Mouse (Mus musculus) testis, adult 2 months (tissue): ENCODE results near the gene Olfr1192-ps1. TPM values are rescaled to one million over a fixed set of nuclear protein-coding genes. Genes with fewer than 3 reads are reported as not detected.
"Not testable (repeated sequence)": the region's sequence is repeated elsewhere in the genome, so short reads cannot be mapped to it uniquely, and the experiment has no call there.

Experiments
- H3K27ac ChIP-seq: fragments of 200-500 bp; 2 replicates; pipeline ENCODE4 v1.5.1; 2012; ENCODE audit warnings: low read depth, low read length; ENCODE audit not compliant: control insufficient read depth, insufficient read depth
- H3K27me3 ChIP-seq: fragments of 200-500 bp; 2 replicates; pipeline ENCODE4 v1.6.1; 2012; ENCODE audit warnings: mild to moderate bottlenecking, low read length, moderate library complexity; ENCODE audit not compliant: control insufficient read depth, insufficient read depth
- H3K36me3 ChIP-seq: fragments of 200-500 bp; 2 replicates; pipeline ENCODE4 v1.6.1; 2012; ENCODE audit warnings: mild to moderate bottlenecking, low read length; ENCODE audit not compliant: control insufficient read depth, insufficient read depth
- H3K4me1 ChIP-seq: fragments of 200-500 bp; 2 replicates; pipeline ENCODE4 v1.6.1; 2012; ENCODE audit warnings: low read length; ENCODE audit not compliant: control insufficient read depth, insufficient read depth
- H3K4me3 ChIP-seq: fragments of 200-500 bp; 2 replicates; pipeline ENCODE4 v1.5.1; 2012; ENCODE audit warnings: low read depth, mild to moderate bottlenecking, low read length, moderate library complexity, mixed read lengths; ENCODE audit not compliant: control insufficient read depth
- CTCF ChIP-seq: fragments of 200-500 bp; IDR thresholded peaks from 2 replicates; pipeline ENCODE4 v1.5.1; 2012; ENCODE audit warnings: low read depth, mild to moderate bottlenecking, inconsistent platforms, low read length, moderate library complexity; ENCODE audit not compliant: control insufficient read depth, insufficient read depth, insufficient replicate concordance
- POLR2A ChIP-seq: fragments of 200-500 bp; IDR thresholded peaks from 2 replicates; pipeline ENCODE4 v1.6.1; 2012; ENCODE audit warnings: low read depth, mild to moderate bottlenecking, inconsistent platforms, low read length, moderate library complexity; ENCODE audit not compliant: control insufficient read depth
- polyA plus RNA-seq: library from polyadenylated mRNA; depleted of rRNA; stranded (reverse); fragments of >200 nt; gene quantifications from 2 replicates; pipeline ENCODE4 v1.2.3, GENCODE M21; 2012; rRNA removed

Olfr1192-ps1 gene
- polyA plus RNA-seq: 0.06 TPM in 1 of 2 replicates, not detected in the other

DNA sequence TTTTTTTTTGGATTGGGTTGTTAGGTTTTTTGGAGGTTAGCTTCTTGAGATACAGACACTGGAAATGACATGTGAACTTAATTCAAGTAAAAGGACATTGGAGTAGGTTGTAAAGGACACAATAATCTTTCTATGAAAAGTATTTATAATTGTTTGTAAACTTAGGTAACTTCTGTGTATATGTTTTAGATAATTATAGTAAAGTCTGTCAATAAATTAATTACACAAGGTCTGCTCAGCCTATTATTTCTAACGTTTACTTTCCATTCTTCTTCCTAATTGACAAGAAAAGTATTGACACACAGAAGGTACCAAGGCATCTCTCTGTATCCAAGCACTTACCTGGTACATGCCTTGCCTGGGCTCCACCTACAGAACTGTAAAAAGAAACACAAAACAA, at the start of gene Olfr1192-ps1:
Gene Olfr1192-ps1, plus strand, starts transcription at position 301 of the 400 bp plus-strand sequence.
- Histone ChIP-seq H3K4me3 (no peak within 1 kb of the TSS), H3K27me3 (no peaks in the 10 kb centered on the region), H3K27ac (no peak within 1 kb of the TSS)

DNA sequence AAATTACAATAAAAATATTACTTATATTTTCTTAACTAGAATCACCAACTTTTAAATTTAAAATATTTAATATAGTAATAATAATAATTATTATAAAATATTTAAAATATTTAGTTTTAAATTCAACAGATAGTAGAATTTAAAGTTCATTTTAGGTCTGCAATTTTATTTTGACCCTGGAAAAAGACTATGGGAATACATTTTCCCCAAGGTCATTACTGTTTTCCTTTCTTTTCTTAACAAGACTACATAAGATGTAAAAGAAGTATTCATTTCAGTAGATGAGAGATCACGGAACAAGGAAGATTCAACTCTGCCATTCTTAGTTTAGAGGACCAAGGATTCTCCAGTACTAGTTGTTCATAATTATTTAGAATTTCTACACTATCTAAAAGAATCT, 8.1 kb upstream of the Olfr1192-ps1 start, which contains the start of gene Olfr1191-ps1:
Gene Olfr1191-ps1, plus strand, starts transcription at position 301 of the 400 bp plus-strand sequence.
- not testable (repeated sequence) for H3K4me1 ChIP-seq, H3K36me3 ChIP-seq, H3K27ac ChIP-seq, H3K4me3 ChIP-seq, H3K27me3 ChIP-seq

More for the DNA sequence above, at the start of gene Olfr1192-ps1:
- no peak for TF ChIP-seq POLR2A
- TF ChIP-seq CTCF: no peak
- no peaks in the 10 kb centered on the region for H3K36me3 ChIP-seq
- H3K4me1 ChIP-seq: no peaks in the 10 kb centered on the region

DNA sequence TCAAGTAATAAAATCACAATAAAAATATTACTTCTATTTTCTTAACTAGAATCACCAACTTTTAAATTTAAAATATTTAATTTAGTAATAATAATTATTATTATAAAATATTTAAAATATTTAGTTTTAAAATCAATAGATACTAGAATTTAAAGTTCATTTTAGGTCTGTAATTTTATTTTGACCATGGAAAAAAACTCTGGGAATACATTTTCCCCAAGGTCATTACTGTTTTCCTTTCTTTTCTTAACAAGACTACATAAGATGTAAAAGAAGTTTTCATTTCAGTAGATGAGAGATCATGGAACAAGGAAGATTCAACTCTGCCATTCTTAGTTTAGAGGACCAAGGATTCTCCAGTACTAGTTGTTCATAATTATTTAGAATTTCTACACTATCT, 27.0 kb downstream of the Olfr1192-ps1 start, which contains the start of gene Olfr1193:
Gene Olfr1193, plus strand, starts transcription at position 301 of the 400 bp plus-strand sequence.
- H3K27ac ChIP-seq, H3K27me3 ChIP-seq, H3K4me3 ChIP-seq, H3K36me3 ChIP-seq, H3K4me1 ChIP-seq: not testable (repeated sequence)

DNA sequence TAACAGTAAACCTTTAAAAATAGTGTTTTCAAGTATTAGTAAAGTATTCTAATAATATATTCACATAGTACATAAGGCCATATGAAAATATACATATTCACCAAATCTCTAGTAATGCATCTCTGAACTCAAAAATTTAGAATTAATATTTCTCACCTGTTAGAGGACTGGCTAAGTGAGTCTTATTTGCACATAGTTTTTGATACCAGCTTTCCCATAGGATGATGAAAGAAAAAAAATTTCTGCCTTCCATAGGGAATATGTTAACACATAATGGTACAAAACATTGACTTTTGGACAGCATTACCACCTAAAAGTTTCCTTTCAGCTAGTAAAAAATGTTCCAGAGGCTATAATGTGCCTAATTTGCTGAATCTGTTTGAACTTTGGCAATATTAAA, 40.8 kb downstream of the Olfr1192-ps1 start, which contains the start of gene Olfr1195:
Gene Olfr1195, minus strand, starts transcription at position 101 of the 400 bp plus-strand sequence.
- TF ChIP-seq POLR2A (no peak), CTCF (no peak)
- Histone ChIP-seq H3K27me3 (no peaks in the 10 kb centered on the region), H3K27ac (no peak within 1 kb of the TSS), H3K4me1 (no peaks in the 10 kb centered on the region), H3K4me3 (no peak within 1 kb of the TSS), H3K36me3 (no peaks in the 10 kb centered on the region)

DNA sequence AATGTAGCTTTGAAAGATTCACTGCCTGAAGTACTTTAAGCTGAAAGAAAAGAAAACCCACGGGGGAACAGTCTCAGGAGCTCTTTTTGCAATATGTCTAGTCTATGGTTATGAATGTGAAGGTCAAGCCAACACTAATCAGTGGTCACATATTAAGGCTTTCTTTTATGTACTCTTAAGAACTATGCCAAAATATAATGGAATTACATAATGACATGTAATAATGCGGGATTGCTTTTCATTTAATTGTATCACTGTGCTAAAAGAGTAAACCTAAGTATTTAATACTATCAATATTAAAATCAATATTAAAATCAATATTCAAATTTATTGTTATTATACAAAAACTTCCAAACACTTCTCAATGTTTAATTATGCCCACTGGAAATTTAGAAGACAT, 56.2 kb downstream of the Olfr1192-ps1 start, which contains the start of gene Olfr1196:
Gene Olfr1196, minus strand, starts transcription at position 101 of the 400 bp plus-strand sequence.
- H3K4me1 ChIP-seq: no peaks in the 10 kb centered on the region
- no peaks in the 10 kb centered on the region for H3K27me3 ChIP-seq
- no peak within 1 kb of the TSS for H3K27ac ChIP-seq
- no peaks in the 10 kb centered on the region for H3K36me3 ChIP-seq
- TF ChIP-seq POLR2A: no peak
- no peak within 1 kb of the TSS for H3K4me3 ChIP-seq

Other genes with a start within 250 kb of the Olfr1192-ps1 start
- gene Olfr1179, start 242.1 kb upstream of the Olfr1192-ps1 start, polyA plus RNA-seq: not detected in 2 replicates
- not detected in 2 replicates for gene Olfr1180, start 229.4 kb upstream of the Olfr1192-ps1 start, polyA plus RNA-seq
- not detected in 2 replicates for gene Olfr1181, start 222.3 kb upstream of the Olfr1192-ps1 start, polyA plus RNA-seq
- gene Gm13757, start 199.4 kb upstream of the Olfr1192-ps1 start, polyA plus RNA-seq: not detected in 2 replicates
- 0.04 TPM in 1 of 2 replicates, not detected in the other for gene Olfr1183, start 193.6 kb upstream of the Olfr1192-ps1 start, polyA plus RNA-seq
- not detected in 2 replicates for gene Olfr1184, start 164.9 kb upstream of the Olfr1192-ps1 start, polyA plus RNA-seq
- not detected in 2 replicates for gene Olfr1185-ps1, start 155.2 kb upstream of the Olfr1192-ps1 start, polyA plus RNA-seq
- not detected in 2 replicates for gene Olfr1186, start 130.0 kb upstream of the Olfr1192-ps1 start, polyA plus RNA-seq
- gene Olfr1188, start 91.6 kb upstream of the Olfr1192-ps1 start, polyA plus RNA-seq: not detected in 2 replicates
- not detected in 2 replicates for gene Olfr1189, start 62.1 kb upstream of the Olfr1192-ps1 start, polyA plus RNA-seq
- not detected in 2 replicates for gene Olfr1191-ps1, start 8.0 kb upstream of the Olfr1192-ps1 start, polyA plus RNA-seq
- not detected in 2 replicates for gene Olfr1193, start 27.1 kb downstream of the Olfr1192-ps1 start, polyA plus RNA-seq
- gene Olfr1195, start 40.7 kb downstream of the Olfr1192-ps1 start, polyA plus RNA-seq: not detected in 2 replicates
- gene Olfr1196, start 56.1 kb downstream of the Olfr1192-ps1 start, polyA plus RNA-seq: not detected in 2 replicates
- gene Olfr1197, start 83.9 kb downstream of the Olfr1192-ps1 start, polyA plus RNA-seq: not detected in 2 replicates
- not detected in 2 replicates for gene Olfr1198, start 102.9 kb downstream of the Olfr1192-ps1 start, polyA plus RNA-seq
- not detected in 2 replicates for gene Olfr1199, start 112.0 kb downstream of the Olfr1192-ps1 start, polyA plus RNA-seq
- gene Olfr1200, start 122.0 kb downstream of the Olfr1192-ps1 start, polyA plus RNA-seq: not detected in 2 replicates
- gene Olfr1201, start 144.5 kb downstream of the Olfr1192-ps1 start, polyA plus RNA-seq: not detected in 2 replicates
- gene Olfr1202, start 166.0 kb downstream of the Olfr1192-ps1 start, polyA plus RNA-seq: not detected in 2 replicates
- not detected in 2 replicates for gene Olfr1205, start 181.2 kb downstream of the Olfr1192-ps1 start, polyA plus RNA-seq
- not detected in 2 replicates for gene Olfr1204, start 200.8 kb downstream of the Olfr1192-ps1 start, polyA plus RNA-seq
- not detected in 2 replicates for gene Olfr1206, start 214.7 kb downstream of the Olfr1192-ps1 start, polyA plus RNA-seq